Mouse (Mus musculus) ovary, postnatal 10 days (tissue): ENCODE measurements around the gene Mms19.

Experiments used
- DNase-seq: peaks from one replicate; pipeline ENCODE4 v3.0.0; 2022; ENCODE audit warnings: low spot score

Mms19 gene

DNA sequence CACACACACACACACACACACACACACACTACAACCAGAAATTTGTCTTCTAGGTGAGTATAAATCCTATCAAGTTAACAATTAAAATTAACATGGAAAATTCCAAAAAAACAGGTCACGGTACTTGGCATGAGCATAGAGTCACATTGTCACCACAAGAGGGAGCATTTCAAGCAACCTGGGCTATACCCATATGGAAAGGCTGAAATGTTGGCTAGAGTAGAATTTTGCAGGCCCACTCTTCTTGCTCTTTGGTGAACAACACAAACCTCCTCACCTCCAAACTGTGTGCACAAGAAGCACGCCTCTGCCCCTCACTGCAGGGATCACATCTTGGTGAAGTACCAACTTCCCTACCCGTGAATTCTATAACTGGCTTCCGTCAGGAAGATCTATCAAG is 82.1 kb downstream of the Mms19 start:
- DNase-seq = no peak

GRCm38 (mm10) chr19:41896319-41896711 is 84.6 kb downstream of the Mms19 start:
- no peak for DNase-seq

GRCm38 (mm10) chr19:41895460-41896318 is 85.3 kb downstream of the Mms19 start, which contains the start of gene Rrp12:
Gene Rrp12, minus strand, starts transcription at chr19:41896173.
- DNase-seq = peak; percentile 22

GRCm38 (mm10) chr19:41894959-41895358 is 86.0 kb downstream of the Mms19 start:
- no peak for DNase-seq
